17 mouse cellular contexts compared by ENCODE assay signal in the genomic region with DNA sequence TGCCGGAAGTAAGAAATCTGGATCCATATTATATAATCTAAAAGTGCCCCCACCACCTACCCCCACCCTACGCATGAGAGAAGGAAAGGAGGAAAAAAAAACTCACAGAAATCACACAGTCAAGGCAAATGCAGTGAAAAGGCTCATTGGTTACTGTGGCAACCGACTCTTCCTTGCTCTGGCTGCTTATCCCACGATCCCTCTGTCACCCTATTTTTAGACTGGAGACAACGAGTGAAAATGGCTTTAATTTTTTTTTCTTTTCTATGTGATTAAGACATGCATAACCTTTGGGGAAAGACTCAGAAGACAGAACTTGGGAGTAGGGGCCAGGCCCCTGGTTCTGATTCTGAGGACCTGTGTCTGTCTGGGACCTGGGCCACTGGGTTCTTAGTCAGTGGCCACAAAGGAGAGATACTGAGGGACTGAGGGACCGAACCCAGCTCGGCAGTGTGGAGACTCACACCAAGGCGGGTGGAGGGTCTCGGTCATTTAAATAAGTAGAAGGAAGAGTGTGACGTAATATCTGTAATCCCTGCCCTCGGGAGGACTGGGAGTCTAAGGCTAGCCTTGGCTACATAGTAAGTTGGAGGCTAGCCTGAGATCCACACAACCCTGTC. TPM values are rescaled to one million over a fixed set of nuclear protein-coding genes. Genes with fewer than 3 reads are reported as not detected.
DNase-seq lines count a peak whose midpoint lies in the region; ATAC-seq lines count a peak whose summit lies in the region.
"Had no signal": no experiment of that assay in that cellular context is flagged by ENCODE, and none has a peak within 500 bp of the region (broad histone marks: within the 10 kb centered on the region; RNA-seq: fewer than 3 reads in every experiment).

No protein-coding gene starts in this region.

- H3K36me3 ChIP-seq in forebrain, embryonic 13.5 days (ENCODE audit: poor library complexity, severe bottlenecking): no peaks in the 10 kb centered on the region
- no peaks in the 10 kb centered on the region for H3K36me3 ChIP-seq in forebrain, embryonic 12.5 days (replicated peaks)
- H3K36me3 ChIP-seq: heart, embryonic 15.5 days had no signal

- peak; percentile 38; the same call in 1 of the 2 replicates for ATAC-seq in forebrain, embryonic 13.5 days
- ATAC-seq in forebrain, embryonic 12.5 days (ENCODE audit: low FRiP score): no peak
- ATAC-seq: inflammation-experienced regulatory T-cells, adult 6 months; Patski had no signal

- DNase-seq in right cerebral cortex, adult 18-20 months: peak; percentile 74
- no peak for DNase-seq in right cerebral cortex, postnatal 4 days
- peak; percentile 56 to 73 for DNase-seq in left cerebral cortex, adult 9 months (ENCODE audit: low spot score in 2 of 2)
- DNase-seq in telencephalon, adult 2 months (ENCODE audit: low read depth, low spot score): peak; percentile 94
- no peak for DNase-seq in kidney, postnatal 25 days
- no peak for DNase-seq in kidney, postnatal 14 days
- DNase-seq: lung, postnatal 4 days; spleen, adult 18-20 months had no signal

- H3K27me3 ChIP-seq in forebrain, embryonic 13.5 days: no peaks in the 10 kb centered on the region
- H3K27me3 ChIP-seq in forebrain, embryonic 12.5 days: no peaks in the 10 kb centered on the region
- H3K27me3 ChIP-seq: heart, embryonic 15.5 days; Patski had no signal

- WGBS in forebrain, embryonic 13.5 days: 77% methylated on average over 11 of the region's 11 CpGs
- WGBS in forebrain, embryonic 12.5 days: 76% methylated on average over 11 of the region's 11 CpGs

- H3K27ac ChIP-seq in forebrain, embryonic 13.5 days: no peak overlapping the region
- no peak overlapping the region for H3K27ac ChIP-seq in forebrain, embryonic 12.5 days
- H3K27ac ChIP-seq: heart, embryonic 15.5 days had no signal

- H3K4me1 ChIP-seq in forebrain, embryonic 13.5 days: no peaks in the 10 kb centered on the region
- 0 out of 2 replicates have a peak, but pooled peaks cover 5% of the 10 kb centered on the region for H3K4me1 ChIP-seq in forebrain, embryonic 12.5 days
- H3K4me1 ChIP-seq: heart, embryonic 15.5 days had no signal

- no peak overlapping the region for H3K9ac ChIP-seq in forebrain, embryonic 13.5 days
- no peak overlapping the region for H3K9ac ChIP-seq in forebrain, embryonic 12.5 days
- H3K9ac ChIP-seq: heart, embryonic 15.5 days had no signal

- H3K4me2 ChIP-seq in forebrain, embryonic 13.5 days: no peak overlapping the region
- no peak overlapping the region for H3K4me2 ChIP-seq in forebrain, embryonic 12.5 days
- H3K4me2 ChIP-seq: heart, embryonic 15.5 days had no signal

- no peaks in the 10 kb centered on the region for H3K9me3 ChIP-seq in forebrain, embryonic 13.5 days (replicated peaks)
- no peaks in the 10 kb centered on the region for H3K9me3 ChIP-seq in forebrain, embryonic 12.5 days
- H3K9me3 ChIP-seq: heart, embryonic 15.5 days had no signal

- H3K4me3 ChIP-seq in forebrain, embryonic 13.5 days: no peak overlapping the region
- H3K4me3 ChIP-seq in forebrain, embryonic 12.5 days (replicated peaks): no peak overlapping the region
- H3K4me3 ChIP-seq: heart, embryonic 15.5 days had no signal

RNA-seq across cellular contexts. Expression of gene Gm8994, which starts 22.9 kb away (rescaled TPM):
- not detected in 2 replicates for polyA plus RNA-seq in forebrain, embryonic 13.5 days (2015; fragmentation: Nextera tagmentation; extraction: Ambion mirVana)
- not detected in 2 replicates for polyA plus RNA-seq in forebrain, embryonic 12.5 days (2016; fragmentation: Nextera tagmentation; extraction: Ambion mirVana)
- polyA plus RNA-seq: heart, embryonic 15.5 days; inflammation-experienced regulatory T-cells, adult 6 months; kidney, embryonic 16.5 days; limb, embryonic 11.5 days; liver, embryonic 16.5 days; testis, adult 2 months had no signal

Comparison
In these comparisons a context has a peak if more than half of its experiments do, and no peak if none do; other contexts are left out.
1. DNase-seq: peak in right cerebral cortex, adult 18-20 months (single experiment), left cerebral cortex, adult 9 months (2 of 2) and telencephalon, adult 2 months (single experiment); none in right cerebral cortex, postnatal 4 days (single experiment), kidney, postnatal 25 days (0 of 2) and kidney, postnatal 14 days (single experiment).